Mouse (Mus musculus): Measurements from ENCODE around the gene Selenbp1.
"Not testable (repeated sequence)": the region's sequence is repeated elsewhere in the genome, so short reads cannot be mapped to it uniquely, and the experiment has no call there.

The Selenbp1 gene

DNA sequence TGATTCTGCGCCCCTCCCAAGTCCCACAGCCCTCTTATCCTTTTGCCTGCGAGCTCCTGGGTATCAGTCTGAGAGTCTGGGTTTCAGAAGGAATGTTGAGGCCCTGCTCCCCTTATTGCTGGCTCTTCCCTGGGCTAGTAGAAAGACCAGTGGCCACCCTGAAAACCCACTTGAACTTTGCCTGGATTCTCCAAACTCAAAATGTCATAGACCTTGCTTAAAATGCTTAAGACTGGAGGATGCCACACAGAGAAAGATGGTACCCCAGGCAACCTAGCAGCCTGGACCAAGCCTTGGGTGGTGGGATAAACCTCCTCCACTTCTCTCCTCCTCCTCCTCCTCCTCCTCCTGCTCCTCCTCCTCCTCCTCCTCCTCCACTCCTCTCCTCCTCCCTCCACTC, 748 bp downstream of the Selenbp1 start:
- DNase-seq = not testable (repeated sequence)

DNA sequence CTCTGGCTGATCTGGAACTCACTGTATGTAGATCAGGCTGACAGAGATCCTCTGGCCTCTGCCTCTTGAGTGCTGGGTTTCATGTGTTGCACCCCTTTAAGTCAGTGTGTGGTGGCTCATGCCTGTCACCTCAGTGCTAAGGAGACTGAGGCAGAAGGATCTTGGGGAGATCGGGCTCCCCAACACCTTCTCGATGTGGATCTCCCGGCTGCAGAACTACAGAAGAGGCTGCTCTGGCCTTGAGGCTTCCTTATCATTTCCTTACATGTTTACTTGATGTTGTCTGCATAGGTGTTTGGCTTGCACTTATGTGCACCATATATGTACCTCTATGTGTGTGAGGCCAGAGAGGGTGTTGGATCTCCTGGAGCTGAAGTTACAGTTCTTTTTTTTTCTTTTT, 1.7 kb downstream of the Selenbp1 start:
- DNase-seq = not testable (repeated sequence)

DNA sequence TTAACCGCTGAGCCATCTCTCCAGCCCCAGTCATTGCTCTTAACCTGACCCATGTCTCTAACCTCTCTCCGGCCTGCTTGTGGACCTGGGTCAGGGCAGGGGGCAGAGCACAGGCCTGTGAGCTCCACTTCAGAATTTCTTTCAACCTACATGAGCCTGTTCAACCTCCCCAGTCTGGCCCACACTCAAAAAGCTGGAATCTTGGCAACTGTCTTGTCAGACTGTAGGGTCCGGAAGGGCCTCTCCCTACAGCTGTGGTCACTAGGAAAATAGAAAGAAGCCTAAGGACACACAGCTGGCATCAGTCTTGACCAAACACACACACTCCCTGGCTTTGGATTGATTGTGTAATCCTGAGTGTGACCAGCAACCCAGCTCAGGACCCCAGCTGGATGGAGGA, 2.5 kb downstream of the Selenbp1 start:
- not testable (repeated sequence) for DNase-seq

DNA sequence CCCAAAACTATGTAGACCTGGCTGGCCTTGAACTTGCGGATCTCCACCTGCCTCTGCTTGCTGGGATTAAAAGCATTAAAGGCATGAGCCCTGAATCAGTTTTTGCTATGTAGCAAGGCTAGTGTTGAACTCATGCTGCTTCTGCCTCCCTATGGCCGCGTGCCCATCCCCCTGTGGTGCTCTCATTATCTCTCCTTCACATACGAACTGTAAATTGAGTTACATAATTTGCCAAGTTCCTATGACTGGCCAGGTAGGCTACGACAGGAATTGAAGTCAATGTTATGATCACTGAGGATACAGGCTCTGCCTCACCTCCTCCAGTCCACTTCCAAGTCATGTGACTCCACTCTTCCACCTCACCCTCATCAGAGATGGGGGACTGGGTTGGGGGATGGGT, 3.3 kb downstream of the Selenbp1 start:
- DNase-seq = not testable (repeated sequence)

DNA sequence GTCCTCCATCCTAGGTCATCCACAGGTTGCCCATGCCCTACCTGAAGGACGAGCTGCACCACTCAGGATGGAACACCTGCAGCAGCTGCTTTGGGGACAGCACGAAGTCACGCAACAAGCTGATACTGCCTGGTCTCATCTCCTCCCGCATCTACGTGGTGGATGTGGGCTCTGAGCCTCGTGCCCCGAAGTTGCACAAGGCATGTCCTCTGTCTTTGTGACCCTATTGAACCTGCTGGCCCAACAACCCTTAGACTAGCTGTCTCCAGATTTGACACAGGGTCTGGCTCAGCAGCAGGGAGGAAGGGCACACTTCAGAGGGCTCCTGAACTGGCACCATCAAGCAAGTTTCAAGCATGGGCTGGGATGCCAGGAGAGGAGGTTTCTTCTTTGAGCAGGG, 4.3 kb downstream of the Selenbp1 start:
- DNase-seq = not testable (repeated sequence)

DNA sequence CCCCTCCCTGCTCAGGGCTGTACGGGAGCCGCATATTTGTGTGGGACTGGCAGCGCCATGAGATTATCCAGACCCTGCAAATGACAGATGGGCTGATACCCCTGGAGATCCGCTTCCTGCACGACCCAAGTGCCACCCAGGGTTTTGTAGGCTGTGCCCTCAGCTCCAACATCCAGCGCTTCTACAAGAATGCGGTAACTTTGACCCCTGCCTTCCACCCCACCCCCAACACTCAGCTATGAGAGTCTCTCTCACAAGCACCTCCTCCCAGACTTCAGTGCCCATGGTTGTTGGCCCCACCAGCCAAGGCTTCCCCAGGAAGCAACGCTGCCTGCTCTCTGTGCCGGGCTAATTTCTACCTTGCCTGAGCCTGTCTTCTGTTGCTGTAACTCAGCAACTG, 7.2 kb downstream of the Selenbp1 start:
- not testable (repeated sequence) for DNase-seq

DNA sequence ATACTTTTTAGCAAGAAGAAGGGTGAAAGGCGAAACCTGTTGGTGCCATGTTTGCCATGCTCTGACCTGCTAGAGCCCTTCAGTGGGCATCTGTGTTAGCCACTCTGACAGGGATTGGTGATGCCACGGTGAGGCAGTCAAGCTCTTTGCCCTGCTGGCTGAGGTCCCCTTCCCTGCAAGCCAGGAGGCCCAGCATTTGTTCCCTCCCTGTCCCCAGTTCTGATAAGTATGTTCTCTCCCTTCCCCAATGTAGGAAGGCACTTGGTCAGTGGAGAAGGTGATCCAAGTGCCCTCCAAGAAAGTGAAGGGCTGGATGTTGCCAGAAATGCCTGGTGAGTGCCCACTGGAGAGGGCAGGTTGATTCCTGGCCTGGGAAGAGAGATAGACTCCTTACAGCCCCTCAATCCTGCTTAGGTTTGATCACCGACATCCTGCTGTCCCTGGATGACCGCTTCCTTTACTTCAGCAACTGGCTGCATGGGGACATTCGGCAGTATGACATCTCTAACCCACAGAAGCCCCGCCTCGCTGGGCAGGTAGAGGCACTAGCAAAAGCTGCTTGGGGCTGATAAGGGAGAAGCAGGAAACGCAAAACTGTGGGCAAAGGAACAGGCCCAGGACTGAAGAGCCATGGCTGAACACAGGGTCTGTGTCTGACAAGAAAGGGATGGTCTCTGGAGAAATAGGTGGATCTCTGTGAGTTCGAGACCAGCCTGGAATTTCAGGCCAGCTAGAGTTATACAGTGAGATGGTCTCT, 9.5 kb downstream of the Selenbp1 start:
- DNase-seq = not testable (repeated sequence)

DNA sequence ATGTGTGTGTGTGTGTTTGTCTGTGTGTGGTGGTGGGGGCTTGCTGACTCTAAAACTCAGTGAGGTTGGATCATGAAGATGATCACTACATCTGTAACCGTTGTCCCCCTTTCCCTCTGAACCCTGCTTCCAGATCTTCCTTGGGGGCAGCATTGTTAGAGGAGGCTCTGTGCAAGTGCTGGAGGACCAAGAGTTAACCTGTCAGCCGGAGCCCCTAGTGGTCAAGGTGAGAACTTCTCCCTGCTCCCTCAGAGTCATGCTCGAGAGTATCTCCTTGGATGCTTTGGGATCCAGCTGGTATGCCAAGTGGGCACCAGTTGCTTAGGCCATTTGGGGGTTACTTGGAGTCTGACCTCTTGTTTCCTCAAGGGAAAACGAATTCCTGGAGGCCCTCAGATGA, 10.8 kb downstream of the Selenbp1 start:
- peak; percentile 37 for DNase-seq

DNA sequence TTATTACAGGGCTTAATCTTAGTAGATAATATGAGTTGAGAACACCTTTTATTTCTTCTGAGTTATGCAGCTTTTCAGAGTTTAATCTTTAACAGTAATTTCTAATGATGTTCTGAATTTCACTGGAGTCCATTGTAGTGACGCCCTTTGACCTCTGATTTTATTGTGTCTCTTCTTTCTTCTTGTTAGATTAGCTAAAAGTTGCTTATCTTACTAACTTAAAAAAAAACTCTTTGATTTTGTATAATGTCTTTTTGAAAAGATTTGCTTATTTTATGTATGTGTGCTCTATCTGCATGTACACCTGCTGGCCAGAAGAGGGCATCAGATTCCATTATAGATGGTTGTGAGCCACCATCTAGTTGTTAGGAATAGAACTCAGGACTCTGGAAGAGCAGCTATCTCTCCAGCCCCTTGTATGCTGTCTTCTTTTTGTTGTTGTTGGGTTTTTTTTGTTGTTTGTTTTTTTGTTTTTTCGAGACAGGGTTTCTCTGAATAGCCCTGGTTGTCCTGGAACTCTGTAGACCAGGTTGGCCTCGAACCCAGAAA, 15.3 kb downstream of the Selenbp1 start:
- DNase-seq = peak; percentile 13

DNA sequence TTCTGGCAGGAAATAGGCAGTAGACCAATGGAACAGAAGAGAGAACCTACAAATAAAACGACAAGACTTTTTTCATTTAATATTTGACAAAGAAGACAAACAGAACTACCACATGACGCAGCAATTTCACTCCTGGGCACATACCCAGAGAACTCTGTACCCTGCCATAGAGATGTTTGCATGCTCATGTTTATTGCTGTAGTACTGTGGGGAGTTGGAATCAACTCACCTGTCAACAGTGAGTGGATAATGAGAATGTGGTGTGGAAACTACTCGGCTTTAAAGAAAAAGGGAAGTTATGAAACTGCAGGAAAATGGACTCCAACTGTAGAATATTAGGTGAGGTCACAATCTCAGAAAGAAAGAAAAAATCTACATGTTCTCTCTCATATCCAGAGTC, 16.8 kb downstream of the Selenbp1 start:
- no peak for DNase-seq

DNA sequence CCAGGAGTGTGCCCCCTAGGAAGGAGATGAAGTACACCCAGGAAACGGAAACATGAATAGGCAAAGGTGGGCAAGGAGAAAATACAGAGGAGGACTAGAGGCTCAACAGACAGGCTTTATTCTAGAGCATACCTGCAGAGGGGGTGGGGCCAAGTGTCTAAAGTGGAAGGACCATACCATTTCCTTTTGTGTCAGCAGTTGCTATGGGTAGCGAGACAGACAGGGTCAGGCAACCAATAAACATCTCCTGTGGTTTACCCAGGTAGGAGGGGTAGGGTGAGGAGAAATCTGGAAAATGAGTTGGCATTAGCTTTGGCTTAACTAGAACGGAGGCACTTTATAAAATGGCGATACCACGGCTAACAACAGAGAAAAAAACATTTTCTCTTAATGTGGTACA, 19.9 kb downstream of the Selenbp1 start:
- peak; percentile 68 for DNase-seq

DNA sequence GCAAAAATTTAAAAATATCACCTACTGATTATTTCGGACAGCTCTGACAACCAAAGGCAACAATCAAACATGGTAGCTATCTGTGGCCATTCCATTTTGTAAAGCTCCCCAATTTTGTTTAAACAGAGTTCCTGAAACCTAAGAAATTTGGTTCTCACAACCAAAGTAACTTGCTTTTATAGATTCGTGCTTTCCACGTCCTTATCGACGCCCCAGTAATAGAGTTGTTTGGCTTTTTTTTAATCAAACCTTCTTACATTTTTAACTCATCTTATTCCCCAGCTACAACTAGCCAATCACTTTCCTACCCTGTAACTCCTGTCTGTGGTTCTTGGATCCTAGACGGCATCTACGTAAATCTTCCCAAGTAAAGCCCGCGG, 20.5 kb downstream of the Selenbp1 start:
- DNase-seq = no peak

DNA sequence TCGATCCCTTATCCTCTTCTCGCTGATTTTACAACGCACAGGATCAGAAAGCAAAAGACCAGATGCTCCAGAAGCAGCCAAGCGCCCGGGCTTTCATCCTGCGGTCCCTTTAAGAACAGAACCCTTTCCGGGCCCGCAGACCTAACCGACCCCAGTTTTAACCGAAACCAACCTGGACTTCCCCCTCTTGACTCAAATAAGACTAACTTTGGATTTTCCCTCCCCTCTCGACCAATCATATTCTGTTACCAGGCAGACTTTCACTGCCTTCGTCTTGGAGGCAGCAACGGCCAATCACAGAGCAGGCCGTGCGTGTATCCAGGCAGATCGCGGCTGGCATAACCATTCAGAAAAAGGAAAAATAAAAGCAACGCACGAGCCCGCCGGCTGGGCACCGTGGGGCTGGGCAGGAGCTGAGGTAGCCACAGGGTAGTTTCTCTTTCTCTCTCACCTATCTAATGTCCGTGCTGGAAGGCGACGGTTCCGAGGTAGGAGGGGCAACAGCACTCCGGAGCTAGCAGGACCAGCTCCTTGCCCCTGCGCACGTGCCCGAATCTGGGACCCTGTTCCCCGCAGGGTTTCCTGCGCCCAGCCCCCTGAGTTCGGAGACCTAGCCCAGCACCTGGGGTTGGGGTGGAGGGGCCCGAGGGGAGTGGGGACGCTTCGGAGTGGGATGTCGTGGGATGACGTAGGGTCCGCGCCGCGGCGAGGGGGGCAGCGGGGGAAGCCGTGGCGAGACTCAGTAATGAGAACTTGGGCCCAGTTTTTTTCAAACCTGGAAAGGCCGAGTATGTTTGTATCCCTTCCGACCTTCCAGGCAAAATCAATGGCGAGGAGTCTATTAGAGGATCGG, 21.1 kb downstream of the Selenbp1 start, which contains the start of gene Rfx5:
TSS of gene Rfx5 (plus strand) at position 312 of the 853 bp plus-strand sequence.
- peak; percentile 86 for DNase-seq

DNA sequence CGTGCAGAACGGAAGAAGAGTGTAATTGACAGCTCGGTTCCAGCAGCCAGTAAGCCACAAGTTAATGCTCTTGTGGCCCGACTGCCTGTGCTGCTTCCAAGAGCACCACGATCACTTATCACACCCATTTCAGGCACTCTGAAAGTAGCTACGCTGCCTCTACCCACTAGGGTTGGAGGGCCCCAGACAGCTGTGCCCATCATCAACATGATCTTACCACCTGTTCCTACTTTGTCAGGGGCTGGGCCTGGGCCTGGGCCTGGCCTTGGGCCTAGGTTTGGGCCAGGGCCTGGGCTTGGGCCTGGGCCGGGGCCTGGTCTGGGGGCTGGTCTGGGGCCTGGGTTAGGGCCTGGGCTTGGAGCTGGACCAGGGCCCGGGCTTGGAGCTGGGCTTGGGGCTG, 25.4 kb downstream of the Selenbp1 start:
- no peak for DNase-seq

DNA sequence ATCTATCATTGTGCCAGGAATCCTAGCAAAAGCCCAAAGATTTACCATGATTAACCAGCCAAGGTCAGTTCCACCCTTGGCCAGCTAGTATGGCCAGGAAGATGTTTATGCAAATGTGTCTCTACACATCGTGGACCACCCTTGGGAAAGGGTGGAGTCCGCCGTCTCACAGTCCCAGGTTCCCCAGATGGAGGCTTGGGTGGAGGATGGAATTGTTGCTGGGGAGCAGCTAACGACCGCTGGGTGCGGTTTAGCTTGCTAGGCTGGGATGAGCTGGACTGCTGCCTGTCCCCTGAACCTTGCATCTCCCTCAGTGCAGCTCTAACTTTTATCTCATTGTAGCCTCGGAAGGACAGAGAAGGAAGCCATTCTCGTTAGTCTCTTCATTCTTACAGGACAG, 27.0 kb downstream of the Selenbp1 start:
- DNase-seq = no peak

DNA sequence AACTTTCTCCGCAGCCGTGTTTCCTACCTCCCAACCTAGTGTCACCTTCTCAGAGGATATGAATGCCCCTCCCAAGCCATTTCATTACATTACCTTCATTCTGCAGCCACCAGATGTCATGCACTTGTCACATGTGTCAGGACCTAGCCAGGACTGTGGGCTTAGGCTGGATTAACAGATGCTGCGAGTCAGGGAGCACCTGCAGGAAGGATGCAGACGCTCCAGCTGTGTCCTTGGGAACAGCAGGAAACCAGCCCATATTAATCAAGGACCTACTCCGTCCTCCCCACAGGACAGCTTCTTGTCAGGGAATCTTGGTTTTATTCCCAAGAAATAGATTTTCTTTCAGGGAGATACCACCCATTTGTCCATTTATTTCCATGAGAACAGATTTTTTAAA, 27.5 kb downstream of the Selenbp1 start:
- no peak for DNase-seq

DNA sequence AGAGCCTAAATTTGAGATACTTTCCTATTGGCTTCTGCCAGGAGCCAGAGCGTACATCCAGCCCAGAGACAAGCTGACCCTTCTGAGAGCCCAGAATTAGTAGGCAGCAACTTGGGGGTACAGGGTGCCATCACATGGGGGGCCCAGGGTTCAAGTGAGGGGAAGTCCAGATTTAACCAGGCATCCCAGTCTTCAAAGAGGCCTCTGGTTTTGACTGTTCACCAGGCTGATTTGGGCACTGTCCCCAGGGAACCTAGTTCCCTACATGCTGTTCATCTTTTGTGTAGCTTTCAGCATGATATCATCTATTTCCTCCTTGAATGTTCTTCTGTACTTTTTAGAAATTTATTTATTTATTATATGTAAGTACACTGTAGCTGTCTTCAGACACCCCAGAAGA, 32.1 kb downstream of the Selenbp1 start:
- no peak for DNase-seq

DNA sequence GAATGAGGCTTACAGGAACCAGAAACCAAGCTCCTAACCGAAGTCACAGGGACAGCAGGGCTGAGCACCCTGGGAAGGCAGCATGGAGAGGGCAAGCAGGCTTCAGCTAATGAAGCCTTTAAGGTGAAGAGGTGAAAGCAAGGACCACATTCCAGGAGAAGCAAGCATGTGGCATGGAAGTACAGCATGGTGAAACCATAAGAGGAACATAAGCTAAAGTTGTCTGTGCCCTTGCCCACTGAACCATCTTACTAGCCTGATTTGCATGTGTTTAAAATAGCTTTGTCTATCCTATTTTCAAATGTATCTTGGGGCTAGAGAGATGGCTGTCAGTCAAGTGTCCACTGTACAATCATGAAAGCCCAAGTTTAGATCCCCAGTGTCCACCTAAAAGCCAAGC, 33.0 kb downstream of the Selenbp1 start:
- DNase-seq = no peak

DNA sequence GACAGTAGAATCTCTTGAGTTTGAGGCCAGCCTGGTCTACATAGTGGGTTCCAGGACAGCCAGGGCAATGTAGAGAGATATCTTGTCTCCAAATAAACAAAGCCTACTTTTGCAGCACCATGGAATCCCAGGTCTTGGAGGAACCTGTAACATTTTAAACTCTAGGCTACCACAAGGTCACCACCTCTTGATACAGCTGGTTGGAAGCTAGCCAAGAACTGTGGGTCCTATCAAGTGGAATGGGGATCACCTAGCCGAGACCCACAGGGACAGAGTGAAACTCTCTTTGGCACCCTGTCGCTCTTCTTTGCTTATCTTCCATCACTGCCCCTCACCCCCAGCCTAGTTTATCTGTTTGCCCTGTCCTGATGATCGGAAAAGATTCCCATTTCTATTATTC, 39.7 kb downstream of the Selenbp1 start:
- no peak for DNase-seq

DNA sequence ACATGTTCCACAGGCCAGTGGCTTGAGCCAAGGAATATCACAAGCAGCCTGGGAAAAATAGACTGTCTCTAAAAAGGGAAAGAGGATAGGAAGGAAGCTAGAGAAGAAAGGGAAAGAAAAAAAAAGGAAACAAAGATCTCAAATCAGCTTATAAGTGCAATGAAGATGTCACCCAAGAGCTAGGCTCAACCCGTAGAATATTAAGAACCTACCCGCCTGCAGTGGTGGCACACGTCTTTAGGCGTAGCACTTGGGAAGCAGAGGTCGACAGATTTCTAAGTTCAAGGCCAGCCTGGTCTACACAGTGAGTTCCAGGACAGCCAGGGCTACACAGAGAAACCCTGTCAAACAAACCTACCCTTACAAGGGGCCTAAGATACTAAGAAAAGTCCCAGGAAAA, 40.8 kb downstream of the Selenbp1 start:
- no peak for DNase-seq

DNA sequence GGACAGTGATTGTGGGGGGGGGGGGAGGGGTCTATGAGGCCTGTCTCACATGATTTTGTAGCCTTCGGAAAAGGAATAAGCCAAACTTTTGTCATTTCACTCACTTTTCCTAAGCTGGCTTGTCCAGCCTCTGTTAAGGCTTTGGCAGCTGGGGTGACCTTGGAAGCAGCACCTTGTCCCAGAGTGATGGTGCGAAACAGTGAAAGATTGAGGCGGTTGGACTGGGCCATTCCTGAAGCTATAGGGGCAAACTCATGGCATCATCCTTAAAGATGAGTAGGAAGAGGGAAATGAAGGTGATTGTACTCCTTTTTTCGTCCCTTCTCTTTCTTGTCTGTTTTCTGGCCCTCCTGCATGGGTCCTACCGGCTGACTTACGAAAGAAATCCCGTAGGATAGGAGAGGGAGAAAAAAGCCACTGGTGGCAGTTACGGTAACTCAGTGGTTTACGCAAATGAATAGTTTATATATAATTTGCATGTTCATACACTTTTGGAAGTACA, 41.2 kb downstream of the Selenbp1 start:
- DNase-seq = no peak

DNA sequence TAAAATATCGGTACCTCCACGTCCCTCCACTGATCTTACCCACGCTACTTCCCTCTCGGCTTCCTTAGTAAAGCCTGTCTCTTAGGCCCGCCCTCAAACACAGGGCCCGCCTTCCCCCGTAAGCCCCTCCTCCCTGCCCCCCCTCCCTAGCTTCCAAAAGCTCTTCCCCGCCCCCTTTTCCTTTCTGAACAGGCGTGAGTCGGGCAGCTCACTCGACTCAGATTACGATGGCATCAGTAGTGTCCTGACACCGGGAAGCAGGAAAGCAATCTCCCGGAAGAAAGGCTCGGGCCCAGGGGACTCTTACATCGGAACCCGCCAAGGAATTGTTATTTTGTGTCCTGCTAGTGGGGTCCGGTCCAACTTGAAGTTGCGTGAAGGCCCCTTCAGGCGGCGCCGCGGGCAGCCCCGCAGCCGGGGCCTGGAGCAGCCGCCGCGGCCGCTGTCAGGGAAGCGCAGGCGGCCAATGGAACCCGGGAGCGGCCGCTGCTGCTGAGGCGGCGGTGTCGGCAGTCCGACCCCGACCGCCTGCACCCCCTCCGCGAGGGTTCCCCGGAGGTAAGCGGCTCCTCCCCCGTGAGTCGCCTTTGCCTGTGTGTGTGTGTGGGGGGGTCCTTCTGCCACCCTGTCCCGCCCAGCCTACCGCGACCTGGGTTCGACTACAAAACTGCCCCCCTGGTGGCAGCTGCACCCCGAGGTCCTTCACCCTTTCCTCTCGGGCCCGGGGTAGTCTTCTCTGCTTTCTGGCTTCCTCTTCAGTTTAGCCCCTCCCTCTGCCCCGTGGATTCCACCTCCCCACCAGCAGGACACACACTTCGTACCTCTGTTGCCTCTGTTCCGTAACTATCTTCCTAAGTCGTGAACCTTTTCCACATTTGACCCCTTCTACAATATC, 41.9 kb downstream of the Selenbp1 start, which contains the start of gene Pi4kb:
TSS of gene Pi4kb (plus strand) at position 204 of the 895 bp plus-strand sequence.
- DNase-seq = peak; percentile 86

Measured in thymus, postnatal 4 days (tissue).